Mouse (Mus musculus) erythroblast, embryonic 14.5 days (primary cell): ENCODE results near the gene Hspa5.

ENCODE experiments used
- GATA1 ChIP-seq: IDR thresholded peaks from 2 replicates; pipeline ENCODE4 v1.6.1; 2012; ENCODE audit warnings: low read length, inconsistent platforms, mixed read lengths
- TAL1 ChIP-seq: IDR thresholded peaks from 3 replicates; pipeline ENCODE4 v1.6.1; 2012; ENCODE audit warnings: low read length, inconsistent platforms, mixed read lengths

DNA sequence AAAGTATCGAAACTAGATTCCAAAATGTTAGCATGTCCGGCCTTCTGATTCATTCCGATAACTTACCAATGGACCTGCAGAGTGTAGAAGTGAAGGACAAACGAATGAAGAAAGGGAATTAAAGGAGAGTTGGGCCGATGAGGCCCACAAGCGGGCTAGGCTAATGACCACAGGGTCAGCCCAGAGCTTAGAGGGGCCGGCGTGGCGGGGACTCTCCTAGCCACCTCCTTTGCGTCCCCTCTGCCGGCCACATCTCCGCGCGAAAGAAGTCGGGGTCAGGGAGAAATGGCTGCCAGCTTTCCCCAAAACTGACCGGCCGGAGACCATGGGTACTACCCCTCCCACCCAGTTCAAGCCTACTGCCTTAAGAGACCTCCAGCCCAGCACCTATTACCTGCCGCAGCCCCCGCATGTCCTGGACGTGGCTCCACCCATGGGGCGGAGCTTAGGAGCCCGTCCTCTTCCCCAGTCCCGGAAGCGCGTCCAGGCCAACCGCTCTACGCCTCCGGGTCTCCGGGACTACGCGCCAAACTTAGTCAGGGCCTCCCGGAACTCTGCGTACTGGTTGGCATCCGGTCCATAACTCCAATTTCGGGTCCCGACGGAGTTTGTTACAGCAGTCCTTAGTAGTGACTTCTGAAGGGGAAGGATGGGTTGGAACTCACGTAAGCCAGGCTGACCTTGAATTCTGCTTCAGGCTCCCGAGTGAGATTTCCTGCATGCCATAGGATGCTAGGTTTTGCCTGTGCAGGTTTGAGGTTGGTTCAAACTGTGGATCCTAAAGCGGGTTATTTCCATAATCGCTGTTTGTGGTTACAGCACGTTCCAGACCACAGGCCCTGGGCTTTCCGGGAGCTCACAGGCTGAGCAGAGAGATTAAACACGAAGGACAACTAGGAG, 27.8 kb downstream of the Hspa5 start, which contains the start of gene Rabepk:
- TF ChIP-seq GATA1 (no peak), TAL1 (no peak)
